Mouse (Mus musculus) spleen, embryonic (tissue): Measurements from ENCODE around the gene Gm44.
"Not testable (repeated sequence)": the region's sequence is repeated elsewhere in the genome, so short reads cannot be mapped to it uniquely, and the experiment has no call there.

Experiments
- CTCF ChIA-PET: fragments of 350-600 bp; sonication (Branson Sonifier 250); formaldehyde crosslinking; loops from one replicate; lab custom pipeline; 2022; lab: Charles Lee

The Gm44 gene

DNA sequence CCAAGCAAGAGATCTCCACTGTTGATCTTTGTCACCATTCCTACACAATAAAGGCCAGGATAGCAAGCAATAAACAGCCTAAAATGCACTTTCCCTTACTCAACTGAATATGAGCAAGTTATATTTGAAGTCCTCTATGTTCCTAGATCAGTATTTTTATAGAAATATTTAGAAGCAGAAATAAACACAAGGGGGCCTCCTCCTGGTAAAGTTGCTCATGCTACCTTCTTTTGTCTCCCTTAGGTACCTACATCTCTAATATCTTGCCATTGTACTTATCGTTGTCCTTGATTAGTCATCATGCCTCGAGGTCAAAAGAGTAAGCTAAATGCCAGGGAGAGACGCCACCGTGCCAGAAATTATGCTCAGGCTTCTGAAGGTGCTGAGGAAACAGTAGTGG lies at the start of gene Gm44:
Gm44 (plus strand) TSS at position 301 of the 400 bp plus-strand sequence.
- CTCF ChIA-PET = no interaction called here

- CTCF ChIA-PET = no interaction called here
These were observed 36.0 kb downstream of the Gm44 start for GRCm38 (mm10) chrX:90927989-90928388.

DNA sequence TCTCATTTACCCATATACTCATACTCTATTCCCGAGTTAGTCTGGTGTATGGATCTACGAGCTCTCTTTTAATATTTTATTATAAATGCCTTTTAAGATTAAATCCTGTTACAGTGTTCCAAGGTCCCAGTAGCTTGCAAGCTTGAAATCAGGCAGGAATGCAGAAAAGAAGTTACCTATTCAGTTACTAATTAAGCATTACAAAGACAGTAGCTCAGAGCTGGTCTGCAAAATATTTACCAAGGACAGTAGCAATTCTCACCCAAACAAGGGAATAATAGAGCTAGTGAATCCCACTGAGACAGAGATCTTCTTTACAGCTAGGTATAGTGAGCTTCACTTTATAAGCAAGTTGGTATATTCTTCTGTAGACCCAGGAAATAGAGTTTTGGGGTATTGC lies 46.3 kb downstream of the Gm44 start:
- CTCF ChIA-PET = not testable (repeated sequence)
